Mouse (Mus musculus): ENCODE results near the gene Reck.
A peak's percentile ranks its signal among the peaks of the same experiment; 100 is the strongest.

Gene Reck

DNA sequence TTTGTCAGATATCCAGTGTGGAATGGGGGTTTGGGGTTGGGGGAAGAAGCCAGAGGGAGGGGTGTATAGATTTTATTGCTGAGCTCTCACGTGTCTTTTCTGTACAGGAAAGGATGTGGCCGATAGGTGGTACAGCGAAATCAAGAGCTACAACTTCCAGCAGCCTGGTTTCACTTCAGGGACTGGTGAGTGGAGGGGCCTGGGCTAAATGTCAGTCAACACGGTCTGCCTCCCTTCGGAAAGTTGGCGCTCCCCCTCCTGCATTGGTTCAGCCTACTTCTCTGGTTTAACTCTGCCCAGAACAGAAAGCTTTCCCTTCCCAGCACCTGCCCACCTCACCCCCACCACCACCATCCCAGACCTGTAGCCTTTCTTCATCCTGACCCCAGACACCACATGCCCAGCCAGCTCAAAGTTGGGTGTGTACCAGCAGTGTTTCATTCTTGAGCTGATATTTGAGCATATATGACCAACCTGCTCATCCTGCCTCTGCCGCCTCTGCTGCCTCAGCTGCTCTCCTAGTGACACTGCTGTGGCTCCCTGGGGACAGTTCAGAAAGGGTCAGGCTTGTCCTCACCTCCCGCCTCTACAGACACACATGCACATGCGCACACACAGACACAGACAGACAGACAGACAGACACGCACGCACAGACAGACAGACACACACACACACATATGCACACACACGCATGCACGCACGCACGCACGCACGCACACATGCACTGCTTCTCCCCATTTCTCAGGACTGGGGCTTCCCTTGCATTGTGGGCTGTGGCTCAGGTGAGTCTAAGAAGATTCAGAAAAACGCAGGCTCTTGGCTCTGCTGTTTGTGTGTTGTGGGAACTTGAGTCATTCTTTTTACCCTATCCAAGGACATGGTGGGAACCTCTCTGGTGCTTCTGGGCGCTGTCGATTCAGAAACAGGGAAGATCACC lies 95.3 kb downstream of the Reck start:
- DNase-seq = peak; percentile 34

GRCm38 (mm10) chr4:43971541-43972136 lies 96.3 kb downstream of the Reck start:
- DNase-seq = no peak

DNA sequence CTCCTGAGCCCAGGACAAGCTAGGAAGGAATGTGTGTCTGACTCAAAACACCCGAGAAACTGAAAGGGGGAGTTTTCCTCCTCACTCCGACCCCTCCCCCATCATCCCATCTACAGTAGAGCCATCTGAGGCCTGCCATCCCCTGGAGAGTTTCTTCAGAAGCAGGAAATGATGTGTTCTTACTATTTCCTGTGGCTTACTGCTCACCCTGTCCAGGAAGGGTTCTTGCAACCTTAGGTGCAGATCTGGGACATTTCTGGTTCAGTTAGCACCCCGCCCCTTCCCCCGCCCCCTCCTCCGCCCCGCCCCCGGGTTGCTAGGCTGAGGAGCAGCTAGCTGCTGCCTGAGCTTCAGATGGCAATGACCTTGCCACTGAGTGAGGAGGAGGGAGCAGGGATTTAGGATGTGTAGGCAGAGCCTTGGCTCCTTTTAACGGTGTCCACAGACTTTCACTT lies 96.8 kb downstream of the Reck start:
- peak; percentile 68 for DNase-seq

DNA sequence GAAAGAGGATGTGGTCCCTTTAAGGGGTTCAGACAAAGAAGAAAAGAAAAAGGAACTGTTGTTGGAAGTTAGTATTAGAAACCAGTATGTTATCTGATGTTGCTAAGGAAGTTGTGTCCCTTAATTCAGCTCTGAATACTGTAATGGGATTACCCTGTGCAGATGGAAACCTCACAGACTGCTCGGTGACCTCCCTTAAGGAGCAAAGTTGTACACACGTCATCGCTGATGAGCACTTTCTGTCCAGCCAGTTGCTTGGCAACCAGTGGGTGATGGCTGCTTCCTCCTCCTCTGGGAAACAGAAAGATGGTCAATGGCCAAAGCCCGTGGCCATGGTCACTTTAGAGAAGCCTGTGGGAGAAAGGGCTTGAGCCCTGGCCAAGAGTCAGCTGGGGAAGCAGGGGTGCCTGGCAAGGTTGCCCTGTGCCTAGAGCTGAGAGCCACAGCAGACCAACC lies 98.2 kb downstream of the Reck start:
- no peak for DNase-seq

- DNase-seq = no peak
Measured at GRCm38 (mm10) chr4:43974914-43975616, 99.7 kb downstream of the Reck start.

DNA sequence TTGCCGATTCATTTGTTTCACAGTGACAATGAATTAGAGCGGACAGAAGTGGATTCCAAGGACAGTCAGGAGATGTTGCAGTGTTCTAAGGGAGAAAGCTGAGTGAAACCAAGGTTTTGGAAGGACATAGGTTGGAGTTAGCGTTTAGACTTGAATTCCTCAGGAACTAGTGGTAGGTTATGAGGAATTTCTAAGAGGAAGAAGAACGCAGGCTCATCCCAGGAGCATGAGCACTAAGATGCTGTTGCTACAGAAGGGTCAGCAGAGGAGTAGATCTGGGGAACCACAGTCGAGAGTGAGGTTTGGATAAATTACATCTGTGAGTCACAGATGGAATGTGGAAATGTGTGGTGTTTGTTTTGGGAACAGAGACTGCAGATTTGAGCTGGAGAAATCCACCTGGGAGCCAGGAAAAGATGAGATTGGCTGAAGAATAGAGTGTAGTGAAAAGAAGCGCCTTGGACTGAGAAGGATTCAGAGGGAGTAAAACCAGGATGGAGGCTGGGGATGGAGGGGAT lies 101.0 kb downstream of the Reck start:
- DNase-seq = no peak

- DNase-seq = no peak
Measured at GRCm38 (mm10) chr4:43978521-43979443, 103.5 kb downstream of the Reck start.

GRCm38 (mm10) chr4:43979746-43980145 lies 104.4 kb downstream of the Reck start:
- DNase-seq = no peak

- no peak for DNase-seq
Measured at GRCm38 (mm10) chr4:43980236-43980635, 104.9 kb downstream of the Reck start.

DNA sequence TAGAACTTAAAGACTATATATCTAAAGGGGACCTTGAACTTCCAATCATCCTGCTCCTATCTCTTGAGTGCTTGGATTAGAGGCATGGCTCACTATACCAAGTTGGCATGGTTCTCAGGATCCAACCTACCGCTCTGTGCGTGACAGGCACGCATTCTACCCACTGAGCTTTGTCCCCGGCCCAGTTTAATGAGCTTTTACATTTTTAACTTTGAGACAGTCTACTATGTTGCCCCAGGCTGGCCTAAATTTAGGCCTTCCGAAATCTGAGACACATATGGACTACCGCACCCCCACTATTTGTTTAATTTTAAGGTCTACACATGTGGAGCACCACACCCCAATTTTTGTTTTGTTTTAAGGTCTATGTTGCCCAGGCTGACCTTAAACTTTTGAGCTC lies 105.5 kb downstream of the Reck start:
- DNase-seq = no peak

GRCm38 (mm10) chr4:43981251-43981650 lies 105.9 kb downstream of the Reck start:
- DNase-seq = no peak

- peak; percentile 99 for DNase-seq
Measured at GRCm38 (mm10) chr4:43982053-43982732, 106.9 kb downstream of the Reck start.

DNA sequence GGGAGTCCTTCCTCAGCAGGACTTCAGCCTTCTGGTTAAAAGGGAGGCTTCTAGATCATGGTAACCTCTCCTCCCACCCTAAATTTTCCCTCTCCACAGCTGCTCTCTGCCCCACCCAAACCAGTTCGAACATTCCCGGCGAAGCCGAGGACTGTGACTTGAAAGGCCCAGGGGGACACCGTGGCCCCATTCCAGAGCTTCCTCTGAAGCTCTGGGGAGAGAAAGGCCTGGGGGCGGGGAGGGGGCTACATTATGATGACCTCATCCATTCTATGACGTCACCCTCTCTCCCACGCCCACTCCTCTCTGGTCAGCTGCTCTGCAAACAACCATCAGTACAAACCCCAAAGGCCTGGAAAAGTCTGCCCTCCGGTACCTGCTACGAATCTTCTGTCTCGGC lies 107.9 kb downstream of the Reck start, which contains the start of gene Ccin:
Ccin (plus strand) TSS at position 303 of the 400 bp plus-strand sequence.
- DNase-seq = no peak

DNA sequence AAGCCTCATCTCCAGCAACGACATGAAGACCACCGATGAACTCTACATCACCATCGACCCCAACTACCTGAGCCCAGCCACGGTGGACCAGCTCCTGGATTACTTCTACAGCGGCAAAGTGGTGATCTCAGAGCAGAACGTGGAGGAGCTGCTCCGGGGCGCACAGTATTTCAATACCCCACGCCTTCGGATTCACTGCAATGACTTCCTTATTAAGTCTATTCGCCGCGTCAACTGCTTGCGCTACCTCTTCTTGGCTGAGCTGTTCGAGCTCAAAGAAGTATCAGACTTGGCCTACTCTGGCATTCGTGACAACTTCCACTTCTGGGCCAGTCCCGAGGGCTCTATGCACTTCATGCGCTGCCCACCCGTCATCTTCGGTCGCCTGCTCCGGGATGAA lies 108.4 kb downstream of the Reck start:
- DNase-seq = no peak

DNA sequence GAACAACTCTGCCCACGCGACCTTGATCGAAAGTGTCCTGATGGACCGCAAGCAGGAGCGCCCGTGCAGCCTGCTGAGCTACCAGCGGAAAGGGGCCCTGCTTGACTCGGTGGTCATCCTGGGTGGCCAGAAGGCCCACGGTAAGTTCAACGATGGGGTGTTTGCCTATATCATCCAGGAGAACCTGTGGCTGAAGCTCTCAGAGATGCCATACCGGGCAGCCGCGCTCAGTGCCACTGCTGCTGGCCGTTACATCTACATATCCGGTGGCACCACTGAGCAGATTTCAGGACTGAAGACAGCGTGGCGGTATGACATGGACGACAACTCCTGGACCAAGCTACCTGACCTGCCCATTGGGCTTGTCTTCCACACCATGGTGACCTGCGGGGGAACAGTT lies 109.0 kb downstream of the Reck start:
- DNase-seq = no peak

- DNase-seq = no peak
Measured at GRCm38 (mm10) chr4:43988976-43989375, 113.6 kb downstream of the Reck start.

DNA sequence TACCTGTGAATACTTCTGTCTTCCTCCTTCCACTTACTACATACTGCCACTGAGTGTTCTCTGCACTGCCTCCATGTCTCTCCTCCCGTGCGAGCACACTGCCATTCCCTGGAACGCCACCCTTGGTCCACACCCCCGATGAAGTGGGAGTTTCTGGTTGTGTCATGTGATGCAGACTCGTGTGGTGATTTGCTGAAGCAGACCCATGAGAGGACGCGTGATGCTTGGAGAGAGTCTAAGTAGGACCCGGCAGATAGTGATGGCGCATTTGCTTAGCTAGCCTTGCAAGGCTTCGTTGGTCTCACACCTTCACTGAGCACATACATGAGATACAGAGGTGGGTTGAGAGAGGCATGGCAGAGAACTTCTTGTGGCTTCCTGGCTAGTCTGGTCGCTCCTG lies 117.7 kb downstream of the Reck start:
- no peak for DNase-seq

- no peak for DNase-seq
Measured at GRCm38 (mm10) chr4:43994342-43994741, 119.0 kb downstream of the Reck start.
